ENCODE assay signal across 25 mouse cellular contexts in the genomic region with DNA sequence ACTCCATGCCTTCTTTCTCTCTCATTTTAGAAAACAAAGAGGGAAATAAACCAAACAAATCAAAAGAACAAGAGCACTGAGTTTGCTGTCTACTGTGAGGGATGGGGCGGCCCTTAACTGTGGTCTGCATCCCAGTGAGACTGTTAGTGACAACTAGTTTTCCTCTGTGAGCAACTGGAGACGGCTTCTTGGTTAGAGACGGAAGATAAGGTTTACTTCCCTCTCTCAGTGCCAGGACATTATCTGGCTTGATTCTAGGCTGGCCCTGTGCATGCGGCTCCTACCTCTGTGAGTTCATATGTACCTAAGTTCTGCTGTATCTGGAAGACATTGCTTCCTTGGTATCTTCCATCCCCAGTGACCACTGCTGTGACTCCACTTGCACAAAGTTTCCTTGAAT. TPM values are rescaled to one million over a fixed set of nuclear protein-coding genes. Genes with fewer than 3 reads are reported as not detected.
A peak's percentile ranks its signal among the peaks of the same experiment; 100 is the strongest.
DNase-seq lines count a peak whose midpoint lies in the region; ATAC-seq lines count a peak whose summit lies in the region.
"Had no signal": no experiment of that assay in that cellular context is flagged by ENCODE, and none has a peak within 500 bp of the region (broad histone marks: within the 10 kb centered on the region; RNA-seq: fewer than 3 reads in every experiment).

No protein-coding gene starts in this region.

- H3K27ac ChIP-seq in forebrain, embryonic 11.5 days (ENCODE audit: low read depth, low read length), result no peak overlapping the region
- H3K27ac ChIP-seq in forebrain, embryonic 14.5 days (ENCODE audit: low read depth, low read length), result no peak overlapping the region
- no peak overlapping the region for H3K27ac ChIP-seq in neural tube, embryonic 15.5 days (replicated peaks)
- H3K27ac ChIP-seq: embryonic facial prominence, embryonic 10.5 days; embryonic facial prominence, embryonic 12.5 days; forebrain, embryonic 12.5 days; forebrain, embryonic 15.5 days had no signal

- WGBS in forebrain, embryonic 11.5 days, result 93% methylated on average over 4 of the region's 4 CpGs
- WGBS in forebrain, embryonic 14.5 days, result 92% methylated on average over 4 of the region's 4 CpGs
- WGBS in neural tube, embryonic 15.5 days, result 97% methylated on average over 4 of the region's 4 CpGs

- no peak overlapping the region for H3K4me2 ChIP-seq in forebrain, embryonic 11.5 days (ENCODE audit: low read depth, low read length, severe bottlenecking)
- no peak overlapping the region for H3K4me2 ChIP-seq in forebrain, embryonic 14.5 days (ENCODE audit: low read length)
- H3K4me2 ChIP-seq in neural tube, embryonic 15.5 days, result no peak overlapping the region
- H3K4me2 ChIP-seq: embryonic facial prominence, embryonic 12.5 days; forebrain, embryonic 12.5 days; forebrain, embryonic 15.5 days had no signal

- no peak overlapping the region for H3K9ac ChIP-seq in forebrain, embryonic 11.5 days (ENCODE audit: low read length)
- no peak overlapping the region for H3K9ac ChIP-seq in forebrain, embryonic 14.5 days (ENCODE audit: low read length)
- H3K9ac ChIP-seq in neural tube, embryonic 15.5 days (replicated peaks), result no peak overlapping the region
- H3K9ac ChIP-seq: embryonic facial prominence, embryonic 12.5 days; forebrain, embryonic 12.5 days; forebrain, embryonic 15.5 days; forebrain, postnatal 0 days had no signal

- H3K27me3 ChIP-seq in forebrain, embryonic 11.5 days (ENCODE audit: control insufficient read depth, insufficient read depth, low read length), result no peaks in the 10 kb centered on the region
- no peaks in the 10 kb centered on the region for H3K27me3 ChIP-seq in forebrain, embryonic 14.5 days (replicated peaks; ENCODE audit: control insufficient read depth, insufficient read depth, low read length)
- H3K27me3 ChIP-seq in neural tube, embryonic 15.5 days (replicated peaks), result no peaks in the 10 kb centered on the region
- H3K27me3 ChIP-seq: CH12.LX; embryonic facial prominence, embryonic 12.5 days; forebrain, embryonic 12.5 days; forebrain, embryonic 15.5 days; Patski had no signal

- H3K4me3 ChIP-seq in forebrain, embryonic 11.5 days (ENCODE audit: low read depth, low read length), result no peak overlapping the region
- H3K4me3 ChIP-seq in forebrain, embryonic 14.5 days (ENCODE audit: low read depth, low read length), result no peak overlapping the region
- no peak overlapping the region for H3K4me3 ChIP-seq in neural tube, embryonic 15.5 days (replicated peaks)
- H3K4me3 ChIP-seq: embryonic facial prominence, embryonic 10.5 days; embryonic facial prominence, embryonic 12.5 days; forebrain, embryonic 12.5 days; forebrain, embryonic 15.5 days had no signal

- peak; percentile 22 for DNase-seq in forebrain, embryonic 11.5 days (ENCODE audit: low spot score)
- DNase-seq in forebrain, embryonic 14.5 days (ENCODE audit: low spot score), result no peak
- no peak for DNase-seq in cerebellum, postnatal 10 days
- DNase-seq: adrenal gland, adult 8-10 months; adrenal gland, postnatal 14 days; adrenal gland, postnatal 36 days; B cell, adult 2 months; cerebellum, adult 11-12 months; cerebellum, adult 2 months; cerebellum, adult 9-10 months; cerebellum, postnatal 14 days; cerebellum, postnatal 36 days; forebrain, postnatal 0 days had no signal

- no peaks in the 10 kb centered on the region for H3K9me3 ChIP-seq in forebrain, embryonic 11.5 days (ENCODE audit: control insufficient read depth, low read length)
- no peaks in the 10 kb centered on the region for H3K9me3 ChIP-seq in forebrain, embryonic 14.5 days (replicated peaks; ENCODE audit: control insufficient read depth, low read length)
- H3K9me3 ChIP-seq in neural tube, embryonic 15.5 days (replicated peaks), result no peaks in the 10 kb centered on the region
- H3K9me3 ChIP-seq: embryonic facial prominence, embryonic 10.5 days; embryonic facial prominence, embryonic 12.5 days; forebrain, embryonic 12.5 days; forebrain, embryonic 15.5 days; G1E had no signal

- ATAC-seq in forebrain, embryonic 11.5 days (replicated peaks; ENCODE audit: low FRiP score), result no peak
- no peak for ATAC-seq in forebrain, embryonic 14.5 days
- peak; percentile 45 for ATAC-seq in common myeloid progenitor, adult 5-6 weeks (replicated peaks; ENCODE audit: low read depth, poor library complexity, severe bottlenecking)
- peak; percentile 58 for ATAC-seq in megakaryocyte-erythroid progenitor cell, adult 5-6 weeks (replicated peaks; ENCODE audit: low FRiP score, low TSS enrichment, poor library complexity, severe bottlenecking)
- no peak for ATAC-seq in neural tube, embryonic 15.5 days (ENCODE audit: low FRiP score)
- ATAC-seq: activated CD4-positive, CD25-positive, alpha-beta regulatory T cell, adult 4 months; CD4-positive, CD25-positive, alpha-beta regulatory T cell, adult 4 months; forebrain, embryonic 15.5 days; forebrain, postnatal 0 days; Patski had no signal

- peaks cover 16% of the 10 kb centered on the region; the same call in 1 of the 2 replicates for H3K36me3 ChIP-seq in forebrain, embryonic 11.5 days (ENCODE audit: control insufficient read depth, insufficient read depth, low read length)
- H3K36me3 ChIP-seq in forebrain, embryonic 14.5 days (ENCODE audit: control insufficient read depth, insufficient read depth, low read length), result peaks cover 95% of the 10 kb centered on the region
- H3K36me3 ChIP-seq in neural tube, embryonic 15.5 days, result peaks cover 89% of the 10 kb centered on the region

- no peaks in the 10 kb centered on the region for H3K4me1 ChIP-seq in forebrain, embryonic 11.5 days (replicated peaks; ENCODE audit: control insufficient read depth, insufficient read depth, low read length)
- H3K4me1 ChIP-seq in forebrain, embryonic 14.5 days (ENCODE audit: control insufficient read depth, insufficient read depth, low read length), result no peaks in the 10 kb centered on the region
- no peaks in the 10 kb centered on the region for H3K4me1 ChIP-seq in neural tube, embryonic 15.5 days
- H3K4me1 ChIP-seq: embryonic facial prominence, embryonic 10.5 days; embryonic facial prominence, embryonic 12.5 days; forebrain, embryonic 12.5 days; forebrain, embryonic 15.5 days had no signal

RNA-seq across cellular contexts. Expression of gene Timm44, which starts 22.1 kb away (rescaled TPM):
- polyA plus RNA-seq in forebrain, embryonic 11.5 days (2014; fragmentation: Nextera tagmentation; extraction: Ambion mirVana), result 67.0 and 75.3 TPM in 2 replicates
- 49.9 and 51.3 TPM in 2 replicates for polyA plus RNA-seq in forebrain, embryonic 14.5 days (2014; fragmentation: Nextera tagmentation; extraction: Ambion mirVana)
- 135 and 169 TPM in 2 replicates for total RNA-seq in common myeloid progenitor, adult 5-6 weeks (2017)
- 72.7 and 139 TPM in 2 replicates for total RNA-seq in megakaryocyte-erythroid progenitor cell, adult 5-6 weeks (2014; fragmentation: Nextera tagmentation)
- 155 and 191 TPM in 2 replicates for total RNA-seq in megakaryocyte-erythroid progenitor cell, adult 5-6 weeks (2017)
- 44.2 and 48.5 TPM in 2 replicates for polyA plus RNA-seq in neural tube, embryonic 15.5 days (2015; fragmentation: Nextera tagmentation; extraction: Ambion mirVana)

RNA-seq across cellular contexts. Expression of gene Ccl25, which starts 27.2 kb away (rescaled TPM):
- polyA plus RNA-seq in forebrain, embryonic 11.5 days (2014; fragmentation: Nextera tagmentation; extraction: Ambion mirVana), result 23.7 and 24.6 TPM in 2 replicates
- polyA plus RNA-seq in forebrain, embryonic 14.5 days (2014; fragmentation: Nextera tagmentation; extraction: Ambion mirVana), result 12.2 and 16.3 TPM in 2 replicates
- 9.4 and 16.7 TPM in 2 replicates for total RNA-seq in common myeloid progenitor, adult 5-6 weeks (2017)
- total RNA-seq in megakaryocyte-erythroid progenitor cell, adult 5-6 weeks (2014; fragmentation: Nextera tagmentation), result 20.6 and 28.7 TPM in 2 replicates
- total RNA-seq in megakaryocyte-erythroid progenitor cell, adult 5-6 weeks (2017), result 16.7 and 17.1 TPM in 2 replicates
- polyA plus RNA-seq in neural tube, embryonic 15.5 days (2015; fragmentation: Nextera tagmentation; extraction: Ambion mirVana), result 19.7 and 113 TPM in 2 replicates

RNA-seq across cellular contexts. Expression of gene Elavl1, which starts 27.4 kb away (rescaled TPM):
- polyA plus RNA-seq in forebrain, embryonic 11.5 days (2014; fragmentation: Nextera tagmentation; extraction: Ambion mirVana), result 371 and 394 TPM in 2 replicates
- 134 and 153 TPM in 2 replicates for polyA plus RNA-seq in forebrain, embryonic 14.5 days (2014; fragmentation: Nextera tagmentation; extraction: Ambion mirVana)
- 93.7 and 124 TPM in 2 replicates for total RNA-seq in common myeloid progenitor, adult 5-6 weeks (2017)
- total RNA-seq in megakaryocyte-erythroid progenitor cell, adult 5-6 weeks (2014; fragmentation: Nextera tagmentation), result 128 and 161 TPM in 2 replicates
- total RNA-seq in megakaryocyte-erythroid progenitor cell, adult 5-6 weeks (2017), result 87.6 and 121 TPM in 2 replicates
- 92.5 and 112 TPM in 2 replicates for polyA plus RNA-seq in neural tube, embryonic 15.5 days (2015; fragmentation: Nextera tagmentation; extraction: Ambion mirVana)

RNA-seq across cellular contexts. Expression of gene Ctxn1, which starts 38.7 kb away (rescaled TPM):
- polyA plus RNA-seq in forebrain, embryonic 11.5 days (2014; fragmentation: Nextera tagmentation; extraction: Ambion mirVana), result 153 and 167 TPM in 2 replicates
- polyA plus RNA-seq in forebrain, embryonic 14.5 days (2014; fragmentation: Nextera tagmentation; extraction: Ambion mirVana), result 236 and 302 TPM in 2 replicates
- total RNA-seq in common myeloid progenitor, adult 5-6 weeks (2017), result 2.1 and 4.9 TPM in 2 replicates
- 0.63 TPM in 1 of 2 replicates, not detected in the other for total RNA-seq in megakaryocyte-erythroid progenitor cell, adult 5-6 weeks (2014; fragmentation: Nextera tagmentation)
- total RNA-seq in megakaryocyte-erythroid progenitor cell, adult 5-6 weeks (2017), result not detected in 2 replicates
- polyA plus RNA-seq in neural tube, embryonic 15.5 days (2015; fragmentation: Nextera tagmentation; extraction: Ambion mirVana), result 229 and 269 TPM in 2 replicates
- polyA plus RNA-seq: CD4-positive, CD25-positive, alpha-beta regulatory T cell, adult 4 months had no signal

RNA-seq across cellular contexts. Expression of gene Snapc2, which starts 44.9 kb away (rescaled TPM):
- polyA plus RNA-seq in forebrain, embryonic 11.5 days (2014; fragmentation: Nextera tagmentation; extraction: Ambion mirVana), result 64.4 and 77.5 TPM in 2 replicates
- 59.9 and 81.8 TPM in 2 replicates for polyA plus RNA-seq in forebrain, embryonic 14.5 days (2014; fragmentation: Nextera tagmentation; extraction: Ambion mirVana)
- 15.0 and 15.3 TPM in 2 replicates for total RNA-seq in common myeloid progenitor, adult 5-6 weeks (2017)
- 15.4 and 23.7 TPM in 2 replicates for total RNA-seq in megakaryocyte-erythroid progenitor cell, adult 5-6 weeks (2014; fragmentation: Nextera tagmentation)
- total RNA-seq in megakaryocyte-erythroid progenitor cell, adult 5-6 weeks (2017), result 14.0 and 19.6 TPM in 2 replicates
- polyA plus RNA-seq in neural tube, embryonic 15.5 days (2015; fragmentation: Nextera tagmentation; extraction: Ambion mirVana), result 63.6 and 69.3 TPM in 2 replicates

Comparison
In these comparisons a context has a peak if more than half of its experiments do, and no peak if none do; other contexts are left out.
1. ATAC-seq: peak in common myeloid progenitor, adult 5-6 weeks (single experiment) and megakaryocyte-erythroid progenitor cell, adult 5-6 weeks (single experiment); none in forebrain, embryonic 11.5 days (single experiment), forebrain, embryonic 14.5 days (single experiment) and neural tube, embryonic 15.5 days (single experiment).